Mouse (Mus musculus) myocyte (in vitro differentiated cells): ENCODE measurements around the gene Gpr182.
"Not testable (repeated sequence)": the region's sequence is repeated elsewhere in the genome, so short reads cannot be mapped to it uniquely, and the experiment has no call there.

ENCODE experiments used
- CEBPB ChIP-seq: IDR thresholded peaks from 2 replicates; pipeline ENCODE4 v1.6.1; 2011; ENCODE audit warnings: mild to moderate bottlenecking, moderate library complexity; ENCODE audit not compliant: poor library complexity, insufficient read depth, severe bottlenecking
- E2F4 ChIP-seq: IDR thresholded peaks from one replicate; pipeline ENCODE4 v1.6.1; 2011; ENCODE audit warnings: mild to moderate bottlenecking, control low read depth, moderate library complexity; ENCODE audit not compliant: insufficient read depth
- MAX ChIP-seq: IDR thresholded peaks from one replicate; pipeline ENCODE4 v1.6.1; 2011; ENCODE audit warnings: low read depth, mild to moderate bottlenecking, control low read depth
- MYOD1 ChIP-seq, 3 experiments: IDR thresholded peaks; one replicate each; pipeline ENCODE4 v1.6.1; 2011; ENCODE audit warnings: control low read depth in 2 of 3, low read depth in 2 of 3, mild to moderate bottlenecking in 2 of 3, moderate library complexity in 1 of 3; ENCODE audit not compliant: insufficient read length in 2 of 3, control insufficient read depth in 1 of 3
- MYOG ChIP-seq, 3 experiments: IDR thresholded peaks; one replicate each; pipeline ENCODE4 v1.6.1; 2011; ENCODE audit warnings: control low read depth in 2 of 3, low read depth in 2 of 3, mild to moderate bottlenecking in 2 of 3; ENCODE audit not compliant: insufficient read length in 2 of 3, control insufficient read depth in 1 of 3, insufficient read depth in 1 of 3
- POLR2A ChIP-seq: IDR thresholded peaks from one replicate; pipeline ENCODE4 v1.6.1; 2011; ENCODE audit warnings: low read depth, mild to moderate bottlenecking, control low read depth, moderate library complexity; ENCODE audit not compliant: insufficient read length
- POLR2AphosphoS2 ChIP-seq: IDR thresholded peaks from one replicate; pipeline ENCODE4 v1.6.1; 2011; ENCODE audit warnings: low read depth, control low read depth; ENCODE audit not compliant: insufficient read length
- REST ChIP-seq: IDR thresholded peaks from one replicate; pipeline ENCODE4 v1.6.1; 2011; ENCODE audit warnings: mild to moderate bottlenecking, control low read depth, moderate library complexity; ENCODE audit not compliant: insufficient read depth, insufficient read length
- SRF ChIP-seq: IDR thresholded peaks from one replicate; pipeline ENCODE4 v1.6.1; 2011; ENCODE audit warnings: low read depth; ENCODE audit not compliant: control insufficient read depth, insufficient read length
- TCF12 ChIP-seq: IDR thresholded peaks from one replicate; pipeline ENCODE4 v1.6.1; 2011; ENCODE audit warnings: mild to moderate bottlenecking, control low read depth; ENCODE audit not compliant: poor library complexity, insufficient read depth, severe bottlenecking
- TCF3 ChIP-seq: IDR thresholded peaks from one replicate; pipeline ENCODE4 v1.6.1; 2011; ENCODE audit warnings: low read depth, control low read depth; ENCODE audit not compliant: insufficient read length
- USF1 ChIP-seq: IDR thresholded peaks from one replicate; pipeline ENCODE4 v1.6.1; 2011; ENCODE audit warnings: low read depth, mild to moderate bottlenecking, control low read depth, moderate library complexity

GRCm38 (mm10) chr10:127785411-127785810 is 33.9 kb upstream of the Gpr182 start:
- not testable (repeated sequence) for TF ChIP-seq E2F4; POLR2A; TCF12; MYOG (IDR thresholded peaks at IDR 0.05; ENCODE audit: control insufficient read depth in 1 of 3, insufficient read depth in 1 of 3, insufficient read length in 2 of 3, low read depth in 2 of 3); USF1; MAX; CEBPB; MYOD1 (IDR thresholded peaks at IDR 0.05; ENCODE audit: control insufficient read depth in 1 of 3, insufficient read length in 2 of 3, low read depth in 2 of 3); POLR2AphosphoS2; REST; SRF; TCF3
